Mouse (Mus musculus): ENCODE measurements around the gene Rsph1. TPM values are rescaled to one million over a fixed set of nuclear protein-coding genes. Genes with fewer than 3 reads are reported as not detected.

The Rsph1 gene
- polyA plus RNA-seq, 1 experiment from 2014 or later, result 1.3 TPM

DNA sequence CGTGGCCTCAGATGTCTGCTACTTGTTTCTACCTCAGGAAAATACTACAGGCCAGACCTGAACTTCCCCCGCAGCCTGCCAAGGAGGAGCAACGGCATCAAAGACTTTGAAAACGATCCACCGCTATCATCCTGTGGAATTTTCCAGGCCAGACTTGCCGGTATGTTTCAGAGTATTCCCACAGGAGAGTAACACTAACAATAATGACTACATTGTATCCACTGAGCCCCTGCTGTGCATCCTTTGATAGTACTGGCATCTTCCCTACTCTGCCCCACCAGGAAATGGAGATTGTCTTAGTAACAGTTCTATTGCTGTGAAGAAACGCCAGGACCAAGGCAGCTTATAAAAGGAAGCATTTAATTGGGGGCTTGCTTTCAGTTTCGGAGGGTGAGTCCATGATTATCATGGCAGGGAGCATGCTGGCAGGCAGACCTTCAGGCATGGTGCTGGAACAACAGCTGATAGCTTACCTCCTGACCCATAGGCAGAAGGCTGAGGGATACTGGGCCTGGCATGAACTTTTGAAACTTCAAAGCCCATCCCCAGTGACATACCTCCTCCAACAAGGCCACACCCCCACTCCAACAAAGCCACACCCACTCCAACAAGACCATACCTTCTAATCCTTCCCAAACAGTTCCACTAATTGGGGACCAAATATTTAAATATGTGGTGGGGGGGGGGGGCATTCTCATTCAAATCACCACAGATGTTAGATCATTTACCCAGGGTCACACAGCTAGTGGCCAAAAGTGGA lies 44.8 kb downstream of the Rsph1 start:
- no peak overlapping the region for H3K4me3 ChIP-seq (replicated peaks)
- H3K9ac ChIP-seq, result no peak overlapping the region
- no peak overlapping the region for H3K4me2 ChIP-seq (replicated peaks)
- no peaks in the 10 kb centered on the region for H3K9me3 ChIP-seq
- no peak for ATAC-seq
- H3K4me1 ChIP-seq (replicated peaks), result no peaks in the 10 kb centered on the region
- no peak overlapping the region for H3K27ac ChIP-seq
- H3K27me3 ChIP-seq (replicated peaks), result no peaks in the 10 kb centered on the region
- no peaks in the 10 kb centered on the region for H3K36me3 ChIP-seq
- 54% methylated on average over 8 of the region's 8 CpGs for whole genome bisulfite sequencing

DNA sequence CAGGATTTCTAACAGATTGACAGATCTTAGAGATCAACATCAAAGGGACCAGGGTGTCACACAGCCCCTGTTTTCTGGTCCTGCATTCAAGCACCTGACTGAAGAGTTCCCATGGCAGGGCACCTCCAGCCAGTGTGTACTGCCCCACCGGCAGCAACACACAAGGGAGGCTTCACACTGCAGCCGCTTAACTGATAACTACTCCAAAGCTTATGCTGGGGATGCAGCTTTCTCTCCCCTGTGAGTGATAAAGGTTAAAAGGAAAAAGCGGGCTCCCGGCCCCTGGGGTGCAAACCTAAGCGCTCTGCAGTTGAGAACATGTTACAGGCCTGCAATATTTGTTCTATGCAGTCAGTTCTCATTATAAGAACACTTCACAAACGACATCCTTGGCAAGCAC lies 45.4 kb downstream of the Rsph1 start:
- ATAC-seq, result no peak
- Histone ChIP-seq H3K9me3 (no peaks in the 10 kb centered on the region), H3K9ac (no peak overlapping the region), H3K4me1 (replicated peaks) (no peaks in the 10 kb centered on the region), H3K4me3 (replicated peaks) (no peak overlapping the region), H3K27ac (no peak overlapping the region), H3K27me3 (replicated peaks) (no peaks in the 10 kb centered on the region), H3K36me3 (no peaks in the 10 kb centered on the region), H3K4me2 (replicated peaks) (no peak overlapping the region)
- 56% methylated on average over 6 of the region's 6 CpGs for WGBS

GRCm38 (mm10) chr17:31226931-31227330 lies 50.3 kb downstream of the Rsph1 start:
- H3K4me3 ChIP-seq (replicated peaks), result no peak overlapping the region
- no peak overlapping the region for H3K9ac ChIP-seq
- H3K4me1 ChIP-seq (replicated peaks), result no peaks in the 10 kb centered on the region
- H3K27me3 ChIP-seq (replicated peaks), result no peaks in the 10 kb centered on the region
- H3K4me2 ChIP-seq (replicated peaks), result no peak overlapping the region
- no peaks in the 10 kb centered on the region for H3K9me3 ChIP-seq
- ATAC-seq, result no peak
- 80% methylated on average over 7 of the region's 7 CpGs for WGBS
- no peak overlapping the region for H3K27ac ChIP-seq
- H3K36me3 ChIP-seq, result no peaks in the 10 kb centered on the region

DNA sequence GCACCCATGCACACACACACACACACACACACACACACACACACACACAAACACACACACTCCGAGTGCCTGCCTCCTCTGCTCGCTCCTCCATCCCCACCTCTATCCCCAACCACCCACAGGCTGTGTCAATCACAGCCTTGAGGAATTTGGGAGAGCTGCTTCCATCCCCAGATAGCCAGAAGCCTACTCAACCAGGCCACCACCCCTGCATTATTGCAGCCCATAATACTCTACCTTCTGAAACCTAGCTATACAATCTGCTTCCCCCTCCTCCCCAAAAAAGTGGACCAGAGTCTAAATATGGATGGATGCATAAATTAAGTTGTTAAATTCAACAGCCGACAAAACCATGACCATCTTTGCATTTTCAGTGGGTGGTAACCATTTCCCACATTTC lies 50.8 kb downstream of the Rsph1 start:
- Histone ChIP-seq H3K4me3 (replicated peaks) (no peak overlapping the region), H3K27me3 (replicated peaks) (no peaks in the 10 kb centered on the region), H3K4me2 (replicated peaks) (no peak overlapping the region), H3K9ac (no peak overlapping the region), H3K4me1 (replicated peaks) (no peaks in the 10 kb centered on the region), H3K36me3 (no peaks in the 10 kb centered on the region), H3K9me3 (no peaks in the 10 kb centered on the region), H3K27ac (no peak overlapping the region)
- no peak for ATAC-seq
- 68% methylated on average over 3 of the region's 3 CpGs for WGBS

- Histone ChIP-seq H3K9ac (no peak overlapping the region), H3K4me2 (replicated peaks) (no peak overlapping the region), H3K4me1 (replicated peaks) (no peaks in the 10 kb centered on the region), H3K4me3 (replicated peaks) (no peak overlapping the region), H3K9me3 (no peaks in the 10 kb centered on the region), H3K27me3 (replicated peaks) (no peaks in the 10 kb centered on the region), H3K27ac (no peak overlapping the region), H3K36me3 (no peaks in the 10 kb centered on the region)
- no peak for ATAC-seq
- 72% methylated on average over 8 of the region's 8 CpGs for WGBS
Measured at GRCm38 (mm10) chr17:31224591-31224990, 52.6 kb downstream of the Rsph1 start.

DNA sequence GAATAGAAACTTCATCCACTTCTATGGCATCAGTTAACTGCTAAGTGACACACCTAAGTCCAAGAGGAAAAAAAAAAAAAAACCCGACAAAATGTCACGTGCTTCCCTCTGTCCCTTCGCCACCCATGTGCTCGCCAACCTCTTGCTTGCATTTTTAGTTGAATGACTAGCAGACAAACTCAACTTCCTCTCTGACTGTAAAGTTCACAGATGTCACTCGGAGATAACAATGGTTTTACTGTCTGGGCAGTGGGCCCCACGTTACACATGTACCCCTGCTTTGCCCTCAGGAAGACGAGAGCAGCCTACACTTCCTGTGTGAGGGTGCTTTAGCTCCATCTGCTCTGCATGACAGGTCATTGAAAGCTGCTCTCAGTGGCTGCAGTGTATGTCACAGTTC lies 53.3 kb downstream of the Rsph1 start:
- Histone ChIP-seq H3K9me3 (no peaks in the 10 kb centered on the region), H3K4me1 (replicated peaks) (no peaks in the 10 kb centered on the region), H3K4me2 (replicated peaks) (no peak overlapping the region), H3K27me3 (replicated peaks) (no peaks in the 10 kb centered on the region), H3K9ac (no peak overlapping the region), H3K27ac (no peak overlapping the region), H3K4me3 (replicated peaks) (no peak overlapping the region), H3K36me3 (no peaks in the 10 kb centered on the region)
- ATAC-seq, result no peak
- WGBS, result 59% methylated on average over 7 of the region's 7 CpGs

GRCm38 (mm10) chr17:31222810-31223310 lies 54.3 kb downstream of the Rsph1 start:
- no peak overlapping the region for H3K27ac ChIP-seq
- no peaks in the 10 kb centered on the region for H3K36me3 ChIP-seq
- 56% methylated on average over 4 of the region's 4 CpGs for WGBS
- H3K4me3 ChIP-seq (replicated peaks), result no peak overlapping the region
- no peak for ATAC-seq
- no peak overlapping the region for H3K4me2 ChIP-seq (replicated peaks)
- H3K9me3 ChIP-seq, result no peaks in the 10 kb centered on the region
- no peaks in the 10 kb centered on the region for H3K27me3 ChIP-seq (replicated peaks)
- no peak overlapping the region for H3K9ac ChIP-seq
- no peaks in the 10 kb centered on the region for H3K4me1 ChIP-seq (replicated peaks)

DNA sequence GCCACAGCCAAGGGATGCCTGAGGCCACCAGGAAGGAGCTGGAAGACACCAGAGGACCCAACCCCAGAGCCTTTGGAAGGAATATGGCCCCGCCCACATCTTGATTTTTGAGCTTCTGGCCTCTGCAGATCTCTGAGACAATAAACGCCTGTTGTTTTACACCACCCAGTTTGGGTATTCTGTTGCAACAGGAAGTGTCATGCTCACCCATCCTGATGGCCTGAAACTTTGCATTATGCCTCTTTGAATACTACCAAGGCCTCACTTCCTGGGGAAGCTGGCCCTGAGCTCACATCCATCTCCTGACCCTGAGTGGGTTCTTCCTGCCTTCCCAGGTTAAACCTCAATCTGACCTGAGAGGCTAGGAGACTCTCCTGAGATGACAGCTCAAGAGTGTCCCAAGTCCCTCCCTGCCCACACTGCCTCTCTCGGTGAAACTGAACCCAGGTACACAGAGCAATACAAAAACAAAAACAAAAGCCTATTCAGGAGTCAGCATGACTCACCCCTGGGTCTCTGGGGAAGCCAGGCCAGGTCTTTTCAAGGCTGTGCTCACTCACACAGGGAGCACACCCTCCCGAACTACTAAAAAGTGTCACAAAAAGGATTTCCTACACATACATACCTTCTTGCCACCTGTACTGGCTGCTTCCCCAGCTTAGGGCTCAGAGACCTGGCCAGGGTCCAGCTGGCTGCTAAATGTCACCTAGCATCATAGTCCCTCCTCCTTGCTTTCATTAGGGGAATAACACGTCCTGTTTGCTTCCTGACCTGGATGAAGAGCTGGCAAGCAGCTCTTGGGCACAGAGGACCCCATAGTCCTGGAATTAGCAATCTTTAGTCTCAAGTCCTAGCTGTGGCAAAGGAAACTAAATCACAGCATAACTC lies 60.9 kb downstream of the Rsph1 start:
- Histone ChIP-seq H3K4me3 (replicated peaks) (no peak overlapping the region), H3K9me3 (no peaks in the 10 kb centered on the region), H3K4me2 (replicated peaks) (no peak overlapping the region), H3K4me1 (replicated peaks) (0 out of 2 replicates have a peak, but pooled peaks cover 2% of the 10 kb centered on the region), H3K36me3 (no peaks in the 10 kb centered on the region), H3K27ac (peak overlapping the region; percentile 13; the same call in 1 of the 2 replicates), H3K27me3 (replicated peaks) (no peaks in the 10 kb centered on the region), H3K9ac (no peak overlapping the region; the same call in 1 of the 2 replicates)
- 56% methylated on average over 5 of the region's 5 CpGs for WGBS
- peak; percentile 17; the same call in 1 of the 2 replicates for ATAC-seq

DNA sequence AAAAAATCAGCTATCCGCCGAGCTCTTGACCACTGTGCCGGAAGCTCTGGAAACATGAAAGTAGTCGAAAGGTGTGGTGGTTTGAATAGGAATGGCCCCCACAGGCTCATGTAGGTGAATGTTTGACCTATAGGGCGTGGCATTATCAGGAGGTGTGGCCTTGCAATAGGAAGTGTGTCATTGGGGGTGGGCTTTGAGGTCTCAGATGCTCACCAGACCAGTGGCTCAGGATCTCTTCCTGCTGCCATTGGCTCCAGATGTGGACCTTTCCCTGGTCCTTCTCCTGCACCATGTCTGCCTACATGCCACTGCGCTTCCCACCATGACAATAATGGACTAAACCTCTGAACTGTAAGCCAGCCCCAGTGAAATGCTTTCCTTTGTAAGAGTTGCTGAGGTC lies 65.3 kb downstream of the Rsph1 start:
- H3K4me1 ChIP-seq (replicated peaks), result 0 out of 2 replicates have a peak, but pooled peaks cover 2% of the 10 kb centered on the region
- no peaks in the 10 kb centered on the region for H3K27me3 ChIP-seq (replicated peaks)
- 84% methylated on average over 6 of the region's 6 CpGs for WGBS
- H3K27ac ChIP-seq, result no peak overlapping the region
- no peaks in the 10 kb centered on the region for H3K9me3 ChIP-seq
- H3K4me2 ChIP-seq (replicated peaks), result no peak overlapping the region
- H3K4me3 ChIP-seq (replicated peaks), result no peak overlapping the region
- H3K9ac ChIP-seq, result no peak overlapping the region
- ATAC-seq, result no peak
- H3K36me3 ChIP-seq, result no peaks in the 10 kb centered on the region

DNA sequence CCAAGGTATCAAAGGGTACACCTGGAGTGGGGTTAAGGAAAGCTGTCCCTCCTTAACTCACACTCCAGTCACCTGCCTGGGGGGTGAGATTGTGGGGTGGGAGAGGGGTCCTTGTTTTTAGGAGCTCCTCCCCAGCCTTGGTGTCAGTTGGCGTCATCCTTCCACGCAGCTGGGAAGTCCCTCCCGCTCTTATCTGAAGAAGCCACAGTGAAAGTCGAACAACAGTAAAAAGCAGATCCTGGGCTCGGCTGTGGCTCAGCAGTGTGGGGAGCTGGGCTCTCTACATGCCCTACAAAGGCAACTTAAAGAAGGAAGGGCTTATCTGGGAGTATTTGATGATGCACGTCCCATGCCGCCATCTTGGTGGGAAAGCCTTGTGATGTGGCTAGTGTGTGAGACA lies 66.9 kb downstream of the Rsph1 start:
- no peak for ATAC-seq
- WGBS, result 83% methylated on average over 7 of the region's 7 CpGs
- Histone ChIP-seq H3K27ac (no peak overlapping the region), H3K27me3 (replicated peaks) (no peaks in the 10 kb centered on the region), H3K4me3 (replicated peaks) (no peak overlapping the region), H3K9ac (no peak overlapping the region), H3K9me3 (no peaks in the 10 kb centered on the region), H3K36me3 (no peaks in the 10 kb centered on the region), H3K4me1 (replicated peaks) (no peaks in the 10 kb centered on the region), H3K4me2 (replicated peaks) (no peak overlapping the region)

GRCm38 (mm10) chr17:31209376-31209930 lies 67.7 kb downstream of the Rsph1 start:
- Histone ChIP-seq H3K4me3 (replicated peaks) (no peak overlapping the region), H3K27ac (no peak overlapping the region), H3K4me2 (replicated peaks) (no peak overlapping the region), H3K9me3 (no peaks in the 10 kb centered on the region), H3K36me3 (no peaks in the 10 kb centered on the region), H3K27me3 (replicated peaks) (no peaks in the 10 kb centered on the region), H3K9ac (no peak overlapping the region), H3K4me1 (replicated peaks) (no peaks in the 10 kb centered on the region)
- WGBS, result 90% methylated on average over 11 of the region's 11 CpGs
- ATAC-seq, result no peak

- WGBS, result 81% methylated on average over 8 of the region's 8 CpGs
- Histone ChIP-seq H3K27ac (no peak overlapping the region), H3K9me3 (no peaks in the 10 kb centered on the region), H3K4me2 (replicated peaks) (no peak overlapping the region), H3K27me3 (replicated peaks) (no peaks in the 10 kb centered on the region), H3K36me3 (no peaks in the 10 kb centered on the region), H3K4me3 (replicated peaks) (no peak overlapping the region), H3K4me1 (replicated peaks) (no peaks in the 10 kb centered on the region), H3K9ac (no peak overlapping the region)
- no peak for ATAC-seq
Measured at GRCm38 (mm10) chr17:31208654-31209053, 68.5 kb downstream of the Rsph1 start.
